Mouse (Mus musculus) testis, adult 2 months (tissue): Measurements from ENCODE around the gene Abcd1. TPM values are rescaled to one million over a fixed set of nuclear protein-coding genes. Genes with fewer than 3 reads are reported as not detected.

Source experiments
- H3K27ac ChIP-seq: fragments of 200-500 bp; 2 replicates; pipeline ENCODE4 v1.5.1; 2012; ENCODE audit warnings: low read depth, low read length; ENCODE audit not compliant: control insufficient read depth, insufficient read depth
- H3K27me3 ChIP-seq: fragments of 200-500 bp; 2 replicates; pipeline ENCODE4 v1.6.1; 2012; ENCODE audit warnings: mild to moderate bottlenecking, low read length, moderate library complexity; ENCODE audit not compliant: control insufficient read depth, insufficient read depth
- H3K36me3 ChIP-seq: fragments of 200-500 bp; 2 replicates; pipeline ENCODE4 v1.6.1; 2012; ENCODE audit warnings: mild to moderate bottlenecking, low read length; ENCODE audit not compliant: control insufficient read depth, insufficient read depth
- H3K4me1 ChIP-seq: fragments of 200-500 bp; 2 replicates; pipeline ENCODE4 v1.6.1; 2012; ENCODE audit warnings: low read length; ENCODE audit not compliant: control insufficient read depth, insufficient read depth
- H3K4me3 ChIP-seq: fragments of 200-500 bp; 2 replicates; pipeline ENCODE4 v1.5.1; 2012; ENCODE audit warnings: low read depth, mild to moderate bottlenecking, low read length, moderate library complexity, mixed read lengths; ENCODE audit not compliant: control insufficient read depth
- CTCF ChIP-seq: fragments of 200-500 bp; IDR thresholded peaks from 2 replicates; pipeline ENCODE4 v1.5.1; 2012; ENCODE audit warnings: low read depth, mild to moderate bottlenecking, inconsistent platforms, low read length, moderate library complexity; ENCODE audit not compliant: control insufficient read depth, insufficient read depth, insufficient replicate concordance
- POLR2A ChIP-seq: fragments of 200-500 bp; IDR thresholded peaks from 2 replicates; pipeline ENCODE4 v1.6.1; 2012; ENCODE audit warnings: low read depth, mild to moderate bottlenecking, inconsistent platforms, low read length, moderate library complexity; ENCODE audit not compliant: control insufficient read depth
- polyA plus RNA-seq: library from polyadenylated mRNA; depleted of rRNA; stranded (reverse); fragments of >200 nt; gene quantifications from 2 replicates; pipeline ENCODE4 v1.2.3, GENCODE M21; 2012; rRNA removed

Gene Abcd1
- polyA plus RNA-seq, 1 experiment: 24.4 TPM

DNA sequence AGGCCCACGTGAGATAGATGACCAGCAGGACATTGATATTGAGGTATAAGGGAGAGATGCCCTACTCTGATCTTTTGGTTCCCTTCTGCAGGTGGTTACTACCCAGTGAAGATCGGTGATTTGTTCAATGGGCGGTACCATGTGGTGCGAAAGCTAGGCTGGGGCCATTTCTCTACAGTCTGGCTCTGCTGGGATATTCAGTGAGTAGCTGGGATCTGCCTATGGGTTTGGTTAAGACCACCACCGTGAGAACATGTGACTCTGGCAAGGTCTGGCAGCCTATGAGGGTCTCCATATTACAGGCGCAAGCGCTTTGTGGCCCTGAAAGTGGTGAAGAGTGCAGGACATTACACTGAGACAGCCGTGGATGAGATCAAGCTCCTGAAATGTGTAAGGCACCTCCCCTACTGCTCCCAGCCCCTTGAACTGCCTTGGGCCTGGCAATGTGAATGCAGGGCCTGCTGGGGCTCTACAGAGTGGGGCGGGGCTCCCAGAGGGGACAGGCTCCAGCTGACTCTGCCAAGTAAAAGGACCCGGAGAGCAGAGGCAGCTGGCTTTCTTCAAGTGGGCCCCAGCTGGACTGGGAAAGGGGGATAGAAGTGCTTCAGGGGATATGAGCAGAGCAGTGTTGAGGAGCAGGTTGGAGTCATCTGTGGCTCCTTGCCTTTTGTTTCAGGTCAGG, 58.5 kb downstream of the Abcd1 start:
- TF ChIP-seq POLR2A (no peak), CTCF (no peak)
- Histone ChIP-seq H3K4me3 (no peak overlapping the region), H3K27ac (no peak overlapping the region), H3K4me1 (no peaks in the 10 kb centered on the region), H3K27me3 (no peaks in the 10 kb centered on the region), H3K36me3 (no peaks in the 10 kb centered on the region)

DNA sequence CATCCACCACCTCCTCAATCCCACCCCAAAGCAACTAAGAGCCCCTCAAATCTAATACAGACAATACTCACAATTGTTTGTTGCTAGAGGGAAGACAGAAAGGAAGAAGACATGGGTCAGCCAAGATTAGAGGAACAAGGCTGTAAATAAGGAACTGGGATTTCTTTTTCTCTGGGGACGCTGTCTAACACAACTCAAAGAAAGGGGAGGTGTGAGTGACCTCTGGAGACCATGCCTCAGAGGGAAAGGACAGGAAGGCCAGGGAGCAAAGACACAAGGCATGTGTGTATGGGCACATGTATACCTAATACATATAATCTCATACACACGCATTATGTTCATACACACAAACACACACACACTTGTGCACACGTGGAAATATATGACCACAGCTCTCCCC, 65.8 kb downstream of the Abcd1 start:
- Histone ChIP-seq H3K4me3 (no peak overlapping the region), H3K27me3 (no peaks in the 10 kb centered on the region), H3K4me1 (peaks cover 1% of the 10 kb centered on the region), H3K36me3 (no peaks in the 10 kb centered on the region), H3K27ac (no peak overlapping the region)
- no peak for TF ChIP-seq CTCF

DNA sequence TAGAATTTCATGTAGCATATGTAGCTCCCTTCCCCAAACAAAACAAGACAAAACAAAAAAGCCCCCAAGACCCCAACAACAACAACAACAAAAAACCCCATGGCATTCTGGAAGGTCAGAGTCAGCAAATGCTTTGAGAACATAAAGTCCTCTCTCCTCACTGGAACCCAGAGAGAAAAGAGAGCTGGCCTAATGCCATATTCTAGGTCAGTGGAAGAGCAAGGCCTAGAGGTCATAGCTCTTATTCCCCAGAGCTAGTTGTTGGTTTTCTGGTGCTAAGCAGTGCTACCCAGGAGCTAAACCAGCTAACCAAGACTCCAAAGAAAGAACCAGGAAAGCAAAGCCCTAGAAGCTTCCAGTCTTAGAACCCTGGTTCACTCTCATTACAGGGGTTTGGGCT, 69.3 kb downstream of the Abcd1 start:
- Histone ChIP-seq H3K27me3 (no peaks in the 10 kb centered on the region), H3K27ac (peak overlapping the region; percentile 92), H3K4me3 (peak overlapping the region; percentile 90), H3K4me1 (peaks cover 4% of the 10 kb centered on the region), H3K36me3 (no peaks in the 10 kb centered on the region)
- TF ChIP-seq CTCF: no peak
- no peak for TF ChIP-seq POLR2A

DNA sequence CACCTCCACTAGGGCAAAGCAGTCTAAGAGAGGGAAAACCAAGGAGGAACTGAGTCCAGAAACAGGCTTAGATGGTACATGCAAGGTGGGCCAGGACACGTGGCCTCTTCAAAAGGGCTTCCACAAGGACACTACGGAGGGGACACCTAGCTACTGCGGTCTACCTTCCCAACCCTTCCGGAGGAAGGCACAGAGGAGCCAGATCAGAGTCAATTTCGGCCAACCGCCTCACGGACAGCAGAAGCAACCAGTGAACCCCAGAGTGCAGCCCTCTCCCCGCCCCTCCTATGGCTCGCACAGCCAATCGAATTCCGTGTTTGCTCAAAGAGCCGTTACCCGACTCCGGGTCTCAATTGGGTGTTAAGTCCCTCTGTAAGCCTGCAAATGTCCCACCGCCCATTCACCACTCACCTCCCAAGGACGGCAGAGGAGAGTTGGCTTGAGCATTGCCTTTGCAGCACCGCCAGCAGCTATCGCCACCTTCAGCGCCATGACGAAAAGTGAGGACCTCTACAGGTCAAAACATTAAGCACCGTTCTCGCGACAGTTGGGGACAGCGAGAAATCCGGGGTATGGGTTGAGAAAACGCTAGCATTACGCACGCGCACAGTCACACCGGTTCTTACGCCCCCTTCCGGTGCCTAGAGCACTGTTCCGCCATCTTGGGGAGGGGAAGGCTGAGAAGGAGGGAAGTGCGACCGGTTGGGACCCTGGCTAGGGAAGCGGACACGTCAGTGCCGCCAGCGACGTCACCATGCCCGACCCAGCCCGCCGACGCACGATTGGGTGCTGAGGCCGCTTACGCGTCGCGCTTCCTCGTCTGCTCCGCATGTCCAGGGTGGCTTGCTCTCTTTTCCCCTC, 70.2 kb downstream of the Abcd1 start, which contains the start of the genes Idh3g and Ssr4:
Gene Idh3g (minus strand): TSS at position 534 of the 861 bp plus-strand sequence.
Gene Ssr4 (plus strand): TSS at position 665 of the 861 bp plus-strand sequence.
- Histone ChIP-seq H3K4me3 (peak within 1 kb of the TSS; percentile 90), H3K27me3 (no peaks in the 10 kb centered on the region), H3K36me3 (no peaks in the 10 kb centered on the region), H3K4me1 (peaks cover 4% of the 10 kb centered on the region), H3K27ac (peak within 1 kb of the TSS; percentile 92)
- TF ChIP-seq CTCF (peak; percentile 18; the same call in 1 of the 2 replicates), POLR2A (no peak; the same call in 1 of the 2 replicates)

DNA sequence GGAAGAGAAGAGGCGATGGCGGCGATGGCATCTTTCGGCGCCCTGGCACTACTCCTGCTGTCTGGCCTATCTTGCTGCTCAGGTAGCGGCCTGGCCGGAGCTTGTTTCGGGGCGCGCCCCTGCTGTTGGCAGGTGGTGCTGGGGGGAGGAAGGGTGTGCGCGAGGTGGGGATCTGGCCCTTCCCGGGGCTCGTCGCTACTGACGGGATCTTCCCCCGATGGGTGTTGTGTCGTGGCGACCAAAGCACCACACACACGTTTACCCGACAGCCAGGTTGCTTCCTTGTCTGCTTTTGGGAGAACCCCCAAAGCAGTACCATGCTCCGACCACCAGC, 70.8 kb downstream of the Abcd1 start:
- no peaks in the 10 kb centered on the region for H3K36me3 ChIP-seq
- H3K27me3 ChIP-seq: no peaks in the 10 kb centered on the region
- TF ChIP-seq POLR2A (no peak), CTCF (no peak)
- peak overlapping the region; percentile 90 for H3K4me3 ChIP-seq
- peaks cover 4% of the 10 kb centered on the region for H3K4me1 ChIP-seq
- peak overlapping the region; percentile 92 for H3K27ac ChIP-seq

Other genes starting within 250 kb of the Abcd1 start
- gene Bgn, start 233.0 kb upstream of the Abcd1 start, polyA plus RNA-seq: 32.9 and 54.4 TPM in 2 replicates
- gene Atp2b3, start 213.5 kb upstream of the Abcd1 start, polyA plus RNA-seq: 1.7 and 3.1 TPM in 2 replicates
- gene Dusp9, start 77.2 kb upstream of the Abcd1 start, polyA plus RNA-seq: 1.8 and 2.0 TPM in 2 replicates
- gene Pnck, start 56.5 kb upstream of the Abcd1 start, polyA plus RNA-seq: 4.0 and 4.3 TPM in 2 replicates
- gene Slc6a8, start 43.4 kb upstream of the Abcd1 start, polyA plus RNA-seq: 4.9 and 5.7 TPM in 2 replicates
- gene Bcap31, start 422 bp upstream of the Abcd1 start, polyA plus RNA-seq: 10.8 and 12.2 TPM in 2 replicates
- gene Plxnb3, start 40.5 kb downstream of the Abcd1 start, polyA plus RNA-seq: 0.06 and 0.07 TPM in 2 replicates
- gene Srpk3, start 57.8 kb downstream of the Abcd1 start, polyA plus RNA-seq: 0.36 and 0.64 TPM in 2 replicates
- gene Idh3g, start 70.3 kb downstream of the Abcd1 start, polyA plus RNA-seq: 37.8 and 43.9 TPM in 2 replicates
- 49.0 and 53.3 TPM in 2 replicates for gene Ssr4, start 70.4 kb downstream of the Abcd1 start, polyA plus RNA-seq
- 0.49 and 0.55 TPM in 2 replicates for gene Pdzd4, start 108.4 kb downstream of the Abcd1 start, polyA plus RNA-seq
- gene Avpr2, start 175.5 kb downstream of the Abcd1 start, polyA plus RNA-seq: not detected in 2 replicates
- gene L1cam, start 179.5 kb downstream of the Abcd1 start, polyA plus RNA-seq: 0.06 and 0.35 TPM in 2 replicates
- gene Arhgap4, start 205.3 kb downstream of the Abcd1 start, polyA plus RNA-seq: 0.44 and 0.58 TPM in 2 replicates
- 3.7 and 5.4 TPM in 2 replicates for gene Naa10, start 205.3 kb downstream of the Abcd1 start, polyA plus RNA-seq
- 2.1 and 3.1 TPM in 2 replicates for gene Renbp, start 214.3 kb downstream of the Abcd1 start, polyA plus RNA-seq
- 10.7 and 13.8 TPM in 2 replicates for gene Hcfc1, start 249.8 kb downstream of the Abcd1 start, polyA plus RNA-seq